In genomic region chr10:126391770-126392169, GRCm38 (mm10) we compare ENCODE assay signal across 12 mouse cellular contexts.
DNase-seq lines count a peak whose midpoint lies in the region; TF ChIP-seq lines count a peak whose summit lies in the region.
"Had no signal": no experiment of that assay in that cellular context is flagged by ENCODE, and none has a peak within 500 bp of the region (broad histone marks: within the 10 kb centered on the region; RNA-seq: fewer than 3 reads in every experiment).

No protein-coding gene starts in this region.

- no peak for TF ChIP-seq CTCF in brain, embryonic 14.5 days (IDR thresholded peaks at IDR 0.05; ENCODE audit: borderline replicate concordance, extremely low read depth, insufficient read depth, insufficient read length)

- TF ChIP-seq POLR2A in brain, embryonic 14.5 days (IDR thresholded peaks at IDR 0.05; ENCODE audit: borderline replicate concordance, extremely low read depth, insufficient read depth, insufficient read length, poor library complexity, severe bottlenecking) = no peak

- intact Hi-C loops in heart, postnatal 25 days (cut with DNase I) = no loop called here

- DNase-seq in heart, adult 18-20 months = peak; percentile 2 to 4
- DNase-seq in heart, postnatal 25 days (ENCODE audit: low spot score) = no peak
- DNase-seq in lung, postnatal 10 days = peak; percentile 7
- no peak for DNase-seq in lung, postnatal 25 days (ENCODE audit: low spot score)
- peak; percentile 45 for DNase-seq in brain, embryonic 14.5 days (ENCODE audit: low read depth)
- peak; percentile 50 for DNase-seq in heart, postnatal 4 days
- no peak for DNase-seq in urinary bladder, postnatal 10 days (ENCODE audit: low spot score)
- DNase-seq: adrenal gland, postnatal 14 days; cerebellum, adult 11 months; cerebellum, postnatal 14 days; kidney, adult 11 months; right cerebral cortex, adult 18-20 months had no signal

Comparison
In these comparisons a context has a peak if more than half of its experiments do, and no peak if none do; other contexts are left out.
1. DNase-seq: peak in heart, adult 18-20 months (2 of 2), lung, postnatal 10 days (single experiment), brain, embryonic 14.5 days (single experiment) and heart, postnatal 4 days (single experiment); none in heart, postnatal 25 days (single experiment), lung, postnatal 25 days (single experiment) and urinary bladder, postnatal 10 days (single experiment).